Mouse (Mus musculus): Measurements from ENCODE around the gene Gm20388. TPM values are rescaled to one million over a fixed set of nuclear protein-coding genes. Genes with fewer than 3 reads are reported as not detected.

Gene Gm20388
- polyA plus RNA-seq, 1 experiment = 28.1 TPM

- H3K4me3 ChIP-seq (ENCODE audit: low read depth, low read length) = no peak overlapping the region
- H3K27ac ChIP-seq (ENCODE audit: insufficient read depth, low read length) = no peak overlapping the region
- H3K27me3 ChIP-seq (ENCODE audit: control insufficient read depth, insufficient read depth, low read length, poor library complexity, severe bottlenecking) = no peaks in the 10 kb centered on the region
- no peak overlapping the region for H3K9ac ChIP-seq (ENCODE audit: low read depth, poor library complexity, severe bottlenecking)
- no peaks in the 10 kb centered on the region for H3K36me3 ChIP-seq (ENCODE audit: control insufficient read depth, insufficient read depth, low read length, poor library complexity, severe bottlenecking)
- H3K4me1 ChIP-seq (ENCODE audit: control insufficient read depth, insufficient read depth, low read length) = no peaks in the 10 kb centered on the region
- no peak for TF ChIP-seq POLR2A (IDR thresholded peaks at IDR 0.05; ENCODE audit: insufficient read depth, low read length)
- no peak for TF ChIP-seq CTCF (IDR thresholded peaks at IDR 0.05; ENCODE audit: low read depth, low read length)
- no peak for TF ChIP-seq EP300 (IDR thresholded peaks at IDR 0.05; ENCODE audit: insufficient read depth, low read depth, low read length)
- H3K9me3 ChIP-seq (replicated peaks; ENCODE audit: control insufficient read depth, insufficient read depth, low read length, poor library complexity, severe bottlenecking) = no peaks in the 10 kb centered on the region
Measured at GRCm38 (mm10) chr8:120146051-120146450, 235.4 kb downstream of the Gm20388 start.

- H3K27me3 ChIP-seq (ENCODE audit: control insufficient read depth, insufficient read depth, low read length, poor library complexity, severe bottlenecking) = no peaks in the 10 kb centered on the region
- H3K9me3 ChIP-seq (replicated peaks; ENCODE audit: control insufficient read depth, insufficient read depth, low read length, poor library complexity, severe bottlenecking) = no peaks in the 10 kb centered on the region
- no peak overlapping the region for H3K4me3 ChIP-seq (ENCODE audit: low read depth, low read length)
- no peak overlapping the region for H3K9ac ChIP-seq (ENCODE audit: low read depth, poor library complexity, severe bottlenecking)
- no peak overlapping the region for H3K27ac ChIP-seq (ENCODE audit: insufficient read depth, low read length)
- no peaks in the 10 kb centered on the region for H3K36me3 ChIP-seq (ENCODE audit: control insufficient read depth, insufficient read depth, low read length, poor library complexity, severe bottlenecking)
- H3K4me1 ChIP-seq (ENCODE audit: control insufficient read depth, insufficient read depth, low read length) = no peaks in the 10 kb centered on the region
- TF ChIP-seq CTCF (IDR thresholded peaks at IDR 0.05; ENCODE audit: low read depth, low read length) (no peak), POLR2A (IDR thresholded peaks at IDR 0.05; ENCODE audit: insufficient read depth, low read length) (no peak), EP300 (IDR thresholded peaks at IDR 0.05; ENCODE audit: insufficient read depth, low read depth, low read length) (no peak)
Measured at GRCm38 (mm10) chr8:120150028-120150427, 239.4 kb downstream of the Gm20388 start.

GRCm38 (mm10) chr8:120151151-120151550 lies 240.5 kb downstream of the Gm20388 start:
- Histone ChIP-seq H3K27ac (ENCODE audit: insufficient read depth, low read length) (no peak overlapping the region), H3K9ac (ENCODE audit: low read depth, poor library complexity, severe bottlenecking) (no peak overlapping the region), H3K4me1 (ENCODE audit: control insufficient read depth, insufficient read depth, low read length) (no peaks in the 10 kb centered on the region), H3K9me3 (replicated peaks; ENCODE audit: control insufficient read depth, insufficient read depth, low read length, poor library complexity, severe bottlenecking) (no peaks in the 10 kb centered on the region), H3K27me3 (ENCODE audit: control insufficient read depth, insufficient read depth, low read length, poor library complexity, severe bottlenecking) (no peaks in the 10 kb centered on the region), H3K36me3 (ENCODE audit: control insufficient read depth, insufficient read depth, low read length, poor library complexity, severe bottlenecking) (no peaks in the 10 kb centered on the region), H3K4me3 (ENCODE audit: low read depth, low read length) (no peak overlapping the region)
- TF ChIP-seq EP300 (IDR thresholded peaks at IDR 0.05; ENCODE audit: insufficient read depth, low read depth, low read length) = no peak
- TF ChIP-seq POLR2A (IDR thresholded peaks at IDR 0.05; ENCODE audit: insufficient read depth, low read length) = no peak
- TF ChIP-seq CTCF (IDR thresholded peaks at IDR 0.05; ENCODE audit: low read depth, low read length) = no peak

- peak overlapping the region; percentile 10; the same call in 1 of the 2 replicates for H3K4me3 ChIP-seq (ENCODE audit: low read depth, low read length)
- no peak overlapping the region for H3K27ac ChIP-seq (ENCODE audit: insufficient read depth, low read length)
- H3K36me3 ChIP-seq (ENCODE audit: control insufficient read depth, insufficient read depth, low read length, poor library complexity, severe bottlenecking) = no peaks in the 10 kb centered on the region
- H3K9me3 ChIP-seq (replicated peaks; ENCODE audit: control insufficient read depth, insufficient read depth, low read length, poor library complexity, severe bottlenecking) = no peaks in the 10 kb centered on the region
- TF ChIP-seq POLR2A (IDR thresholded peaks at IDR 0.05; ENCODE audit: insufficient read depth, low read length) (no peak), EP300 (IDR thresholded peaks at IDR 0.05; ENCODE audit: insufficient read depth, low read depth, low read length) (no peak), CTCF (IDR thresholded peaks at IDR 0.05; ENCODE audit: low read depth, low read length) (no peak)
- H3K27me3 ChIP-seq (ENCODE audit: control insufficient read depth, insufficient read depth, low read length, poor library complexity, severe bottlenecking) = no peaks in the 10 kb centered on the region
- no peaks in the 10 kb centered on the region for H3K4me1 ChIP-seq (ENCODE audit: control insufficient read depth, insufficient read depth, low read length)
- no peak overlapping the region for H3K9ac ChIP-seq (ENCODE audit: low read depth, poor library complexity, severe bottlenecking)
Measured at GRCm38 (mm10) chr8:120152636-120153035, 242.0 kb downstream of the Gm20388 start.

DNA sequence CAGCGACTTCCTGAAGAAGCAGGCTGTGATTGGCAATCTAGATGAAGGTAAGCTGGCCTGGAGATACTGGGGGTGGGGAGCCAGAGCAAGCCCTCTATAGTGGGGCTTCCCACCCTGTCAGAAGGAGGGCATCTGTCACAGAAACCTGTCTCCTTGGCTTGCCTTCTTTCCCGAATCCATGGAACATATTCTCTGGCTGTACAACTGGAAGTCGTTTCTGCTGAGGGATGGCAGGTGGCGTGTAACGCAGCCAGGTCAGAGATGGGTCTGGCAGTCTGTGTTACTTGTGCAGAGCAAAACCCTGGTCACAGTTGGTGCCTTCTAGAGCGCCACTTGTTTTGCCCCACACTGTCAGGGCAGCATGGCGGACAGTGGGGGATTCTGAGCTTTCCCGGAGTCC lies 249.7 kb downstream of the Gm20388 start:
- H3K27me3 ChIP-seq (ENCODE audit: control insufficient read depth, insufficient read depth, low read length, poor library complexity, severe bottlenecking) = no peaks in the 10 kb centered on the region
- no peaks in the 10 kb centered on the region for H3K36me3 ChIP-seq (ENCODE audit: control insufficient read depth, insufficient read depth, low read length, poor library complexity, severe bottlenecking)
- TF ChIP-seq EP300 (IDR thresholded peaks at IDR 0.05; ENCODE audit: insufficient read depth, low read depth, low read length) (no peak), POLR2A (IDR thresholded peaks at IDR 0.05; ENCODE audit: insufficient read depth, low read length) (no peak), CTCF (IDR thresholded peaks at IDR 0.05; ENCODE audit: low read depth, low read length) (no peak)
- no peak overlapping the region for H3K27ac ChIP-seq (ENCODE audit: insufficient read depth, low read length)
- no peak overlapping the region for H3K9ac ChIP-seq (ENCODE audit: low read depth, poor library complexity, severe bottlenecking)
- no peak overlapping the region for H3K4me3 ChIP-seq (ENCODE audit: low read depth, low read length)
- no peaks in the 10 kb centered on the region for H3K9me3 ChIP-seq (replicated peaks; ENCODE audit: control insufficient read depth, insufficient read depth, low read length, poor library complexity, severe bottlenecking)
- no peaks in the 10 kb centered on the region for H3K4me1 ChIP-seq (ENCODE audit: control insufficient read depth, insufficient read depth, low read length)

- H3K4me3 ChIP-seq (ENCODE audit: low read depth, low read length) = no peak overlapping the region
- H3K36me3 ChIP-seq (ENCODE audit: control insufficient read depth, insufficient read depth, low read length, poor library complexity, severe bottlenecking) = no peaks in the 10 kb centered on the region
- H3K4me1 ChIP-seq (ENCODE audit: control insufficient read depth, insufficient read depth, low read length) = no peaks in the 10 kb centered on the region
- H3K27ac ChIP-seq (ENCODE audit: insufficient read depth, low read length) = no peak overlapping the region
- TF ChIP-seq CTCF (IDR thresholded peaks at IDR 0.05; ENCODE audit: low read depth, low read length) (no peak), EP300 (IDR thresholded peaks at IDR 0.05; ENCODE audit: insufficient read depth, low read depth, low read length) (no peak), POLR2A (IDR thresholded peaks at IDR 0.05; ENCODE audit: insufficient read depth, low read length) (no peak)
- no peak overlapping the region for H3K9ac ChIP-seq (ENCODE audit: low read depth, poor library complexity, severe bottlenecking)
- no peaks in the 10 kb centered on the region for H3K9me3 ChIP-seq (replicated peaks; ENCODE audit: control insufficient read depth, insufficient read depth, low read length, poor library complexity, severe bottlenecking)
- H3K27me3 ChIP-seq (ENCODE audit: control insufficient read depth, insufficient read depth, low read length, poor library complexity, severe bottlenecking) = no peaks in the 10 kb centered on the region
Measured at GRCm38 (mm10) chr8:120161658-120162403, 251.2 kb downstream of the Gm20388 start.

All from ES-Bruce4 (cell line).